Mouse (Mus musculus) lung, postnatal 36 days (tissue): Measurements from ENCODE around the gene Retreg1.

Experiments used
- DNase-seq: peaks from one replicate; pipeline ENCODE4 v3.0.0; 2022; ENCODE audit warnings: mixed read lengths

Gene Retreg1

DNA sequence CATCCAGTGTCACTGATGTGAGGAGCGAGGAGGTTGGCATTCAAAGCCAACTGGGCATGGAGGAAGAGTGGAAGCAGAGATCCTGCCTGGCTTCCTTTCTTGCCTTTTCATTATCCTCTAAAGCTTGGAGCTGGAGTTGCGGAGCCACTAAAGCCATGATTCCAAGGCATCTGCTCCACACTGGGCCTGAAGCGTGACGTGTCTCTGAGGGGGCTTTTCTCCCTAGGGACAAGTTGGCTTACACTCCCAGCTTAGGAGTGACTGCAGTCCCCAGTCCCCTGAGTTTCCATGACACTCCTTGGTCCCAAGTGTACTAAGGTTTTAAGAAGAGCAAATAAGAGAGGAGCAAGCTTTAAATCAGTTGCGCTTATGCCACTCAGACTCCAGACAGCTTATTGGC, 179.7 kb downstream of the Retreg1 start:
- no peak for DNase-seq
